Mouse (Mus musculus) CH12.LX (cell line): Measurements from ENCODE around the gene Gsto1. TPM values are rescaled to one million over a fixed set of nuclear protein-coding genes. Genes with fewer than 3 reads are reported as not detected.

Source experiments
- DNase-seq: peaks from one replicate; pipeline ENCODE4 v3.0.0-alpha.2; 2013; ENCODE audit errors: extremely low read depth
- H3K27ac ChIP-seq: 2 replicates; pipeline ENCODE4 v1.5.1; 2012; ENCODE audit warnings: low read depth, mild to moderate bottlenecking, control low read depth, moderate library complexity; ENCODE audit not compliant: insufficient read depth
- H3K27me3 ChIP-seq: replicated peaks from 2 replicates; pipeline ENCODE3; 2012; ENCODE audit warnings: inconsistent platforms
- H3K36me3 ChIP-seq, 2 experiments: replicated peaks in 1 of 2; 2 replicates each; pipeline versions ENCODE3 to v1.6.1; 2012; ENCODE audit warnings: inconsistent platforms in 1 of 2, low read length in 1 of 2, mild to moderate bottlenecking in 1 of 2, mixed read lengths in 1 of 2, moderate library complexity in 1 of 2; ENCODE audit not compliant: control insufficient read depth in 1 of 2, insufficient read depth in 1 of 2
- H3K4me1 ChIP-seq, 2 experiments: 2 replicates each; pipeline ENCODE4 v1.6.1; 2012; ENCODE audit warnings: inconsistent platforms in 1 of 2, moderate library complexity in 1 of 2; ENCODE audit not compliant: insufficient read depth in 2 of 2, control insufficient read depth in 1 of 2
- H3K4me2 ChIP-seq: 2 replicates; pipeline ENCODE4 v1.6.1; 2012; ENCODE audit warnings: low read depth, mild to moderate bottlenecking, control low read depth; ENCODE audit not compliant: poor library complexity, insufficient read depth, severe bottlenecking
- H3K4me3 ChIP-seq, 3 experiments: fragments of 150-350 bp in 1 of 3; sonication (generic) in 1 of 3; replicated peaks in 1 of 3; 2 replicates each; pipeline versions ENCODE3 to v1.5.1; 2011 to 2012; ENCODE audit warnings: low read depth in 2 of 3, low read length in 2 of 3, mild to moderate bottlenecking in 2 of 3, moderate library complexity in 2 of 3, control low read depth in 1 of 3, improper control_type of control experiment in 1 of 3, inconsistent platforms in 1 of 3, mixed read lengths in 1 of 3; ENCODE audit not compliant: poor library complexity in 1 of 3
- H3K79me2 ChIP-seq: replicated peaks from 2 replicates; pipeline ENCODE4 v1.6.1; 2012; ENCODE audit warnings: mild to moderate bottlenecking, moderate library complexity; ENCODE audit not compliant: control insufficient read depth, poor library complexity, insufficient read depth, severe bottlenecking; ENCODE audit errors: extremely low read depth
- H3K9ac ChIP-seq: 2 replicates; pipeline ENCODE4 v1.6.1; 2012; ENCODE audit warnings: low read depth, mild to moderate bottlenecking, control low read depth, moderate library complexity; ENCODE audit not compliant: insufficient read depth
- H3K9me3 ChIP-seq: replicated peaks from 2 replicates; pipeline ENCODE3; 2012; ENCODE audit warnings: low read length, inconsistent platforms, mixed read lengths
- BHLHE40 ChIP-seq: IDR thresholded peaks from 2 replicates; pipeline ENCODE4 v1.6.1; 2011; ENCODE audit warnings: mild to moderate bottlenecking, low read depth, low read length, improper control_type of control experiment
- CHD1 ChIP-seq: IDR thresholded peaks from 2 replicates; pipeline ENCODE4 v1.6.1; 2012; ENCODE audit warnings: low read depth, low read length, improper control_type of control experiment, inconsistent platforms
- CHD2 ChIP-seq: IDR thresholded peaks from 2 replicates; pipeline ENCODE4 v1.6.1; 2011; ENCODE audit warnings: low read length, improper control_type of control experiment
- ELF1 ChIP-seq: IDR thresholded peaks from 2 replicates; pipeline ENCODE4 v1.6.1; 2014; ENCODE audit warnings: low read depth, mild to moderate bottlenecking, inconsistent platforms, low read length, improper control_type of control experiment
- EP300 ChIP-seq: IDR thresholded peaks from 2 replicates; pipeline ENCODE4 v1.6.1; 2011; ENCODE audit warnings: low read length, improper control_type of control experiment
- ETS1 ChIP-seq: conservative IDR thresholded peaks from 2 replicates; pipeline ENCODE4 v1.6.1; 2012; ENCODE audit warnings: low read depth, mild to moderate bottlenecking, inconsistent platforms, low read length, improper control_type of control experiment, moderate library complexity
- GABPA ChIP-seq: IDR thresholded peaks from 2 replicates; pipeline ENCODE4 v1.6.1; 2012; ENCODE audit warnings: low read depth, low read length, improper control_type of control experiment, inconsistent platforms; ENCODE audit not compliant: insufficient replicate concordance
- IRF4 ChIP-seq: IDR thresholded peaks from 2 replicates; pipeline ENCODE4 v1.6.1; 2014; ENCODE audit warnings: low read depth, mild to moderate bottlenecking, inconsistent platforms, low read length, improper control_type of control experiment
- JUN ChIP-seq: IDR thresholded peaks from 2 replicates; pipeline ENCODE4 v1.6.1; 2011; ENCODE audit warnings: low read depth, mild to moderate bottlenecking, low read length, improper control_type of control experiment, moderate library complexity; ENCODE audit not compliant: insufficient read depth
- JUND ChIP-seq: conservative IDR thresholded peaks from 2 replicates; pipeline ENCODE4 v1.6.1; 2011; ENCODE audit warnings: low read depth, low read length, improper control_type of control experiment
- KAT2A ChIP-seq: IDR thresholded peaks from 2 replicates; pipeline ENCODE4 v1.6.1; 2012; ENCODE audit warnings: low read length, improper control_type of control experiment, inconsistent platforms; ENCODE audit not compliant: insufficient replicate concordance
- MAFK ChIP-seq: IDR thresholded peaks from 2 replicates; pipeline ENCODE4 v1.6.1; 2011; ENCODE audit warnings: low read length, improper control_type of control experiment; ENCODE audit not compliant: insufficient replicate concordance
- MAZ ChIP-seq: IDR thresholded peaks from 2 replicates; pipeline ENCODE4 v1.6.1; 2012; ENCODE audit warnings: low read depth, mild to moderate bottlenecking, inconsistent platforms, low read length, improper control_type of control experiment, moderate library complexity
- MEF2A ChIP-seq: IDR thresholded peaks from 2 replicates; pipeline ENCODE4 v1.6.1; 2014; ENCODE audit warnings: low read depth, mild to moderate bottlenecking, inconsistent platforms, low read length, improper control_type of control experiment, borderline replicate concordance
- MXI1 ChIP-seq: IDR thresholded peaks from 2 replicates; pipeline ENCODE4 v1.6.1; 2011; ENCODE audit warnings: mild to moderate bottlenecking, low read depth, low read length, improper control_type of control experiment
- MYC ChIP-seq: IDR thresholded peaks from 2 replicates; pipeline ENCODE4 v1.6.1; 2011; ENCODE audit warnings: low read depth, mild to moderate bottlenecking, improper control_type of control experiment, low read length
- NELFE ChIP-seq: IDR thresholded peaks from 2 replicates; pipeline ENCODE4 v1.6.1; 2011; ENCODE audit warnings: low read depth, low read length, improper control_type of control experiment
- PAX5 ChIP-seq: IDR thresholded peaks from 2 replicates; pipeline ENCODE4 v1.6.1; 2012; ENCODE audit warnings: low read length, inconsistent platforms, mixed read lengths
- POLR2A ChIP-seq: IDR thresholded peaks from 2 replicates; pipeline ENCODE4 v1.6.1; 2011; ENCODE audit warnings: low read depth, mild to moderate bottlenecking, improper control_type of control experiment, low read length
- RAD21 ChIP-seq: IDR thresholded peaks from 2 replicates; pipeline ENCODE4 v1.6.1; 2011; ENCODE audit warnings: low read depth, mild to moderate bottlenecking, low read length, improper control_type of control experiment, moderate library complexity
- SMC3 ChIP-seq: IDR thresholded peaks from 2 replicates; pipeline ENCODE4 v1.6.1; 2011; ENCODE audit warnings: low read depth, low read length, improper control_type of control experiment
- TBP ChIP-seq: conservative IDR thresholded peaks from 2 replicates; pipeline ENCODE4 v1.6.1; 2011; ENCODE audit warnings: low read depth, low read length, improper control_type of control experiment
- TCF12 ChIP-seq: IDR thresholded peaks from 2 replicates; pipeline ENCODE4 v1.6.1; 2014; ENCODE audit warnings: low read depth, mild to moderate bottlenecking, inconsistent platforms, low read length, improper control_type of control experiment
- UBTF ChIP-seq: IDR thresholded peaks from 2 replicates; pipeline ENCODE4 v1.6.1; 2012; ENCODE audit warnings: low read depth, mild to moderate bottlenecking, inconsistent platforms, low read length, improper control_type of control experiment, moderate library complexity
- USF2 ChIP-seq: conservative IDR thresholded peaks from 2 replicates; pipeline ENCODE4 v1.6.1; 2011; ENCODE audit warnings: low read depth, low read length, improper control_type of control experiment
- ZC3H11A ChIP-seq: IDR thresholded peaks from 2 replicates; pipeline ENCODE4 v1.6.1; 2012; ENCODE audit warnings: low read depth, mild to moderate bottlenecking, inconsistent platforms, low read length, improper control_type of control experiment
- ZKSCAN1 ChIP-seq: IDR thresholded peaks from 2 replicates; pipeline ENCODE4 v1.6.1; 2012; ENCODE audit warnings: low read depth, inconsistent platforms, low read length, improper control_type of control experiment, borderline replicate concordance
- dilution Hi-C: fragments of 300-500 bp; cut with MboI; formaldehyde crosslinking; loops from 2 replicates; pipeline ENCODE4 v1.14.3; 2020; ENCODE audit warnings: low sequenced_read_pairs; ENCODE audit not compliant: extremely low pct_unique_long_range_greater_than_20kb, extremely low pct_ligation_motif_present
- in situ Hi-C: fragments of 300-500 bp; cut with MboI; formaldehyde crosslinking; loops from 3 replicates; pipeline ENCODE4 v1.14.3; 2019; ENCODE audit warnings: low sequenced_read_pairs, low pct_ligation_motif_present, low pct_unique_long_range_greater_than_20kb, mixed read lengths
- polyA plus RNA-seq: library from polyadenylated mRNA; unstranded; fragments of >175 nt; gene quantifications from 2 replicates; pipeline ENCODE4 v1.2.1, GENCODE M21; 2012; ENCODE audit warnings: low read depth; ENCODE audit not compliant: insufficient read length
- total RNA-seq, 2 experiments: library from RNA; depleted of rRNA; stranded (reverse); fragments of 300-350 nt in 1 of 2; fragments of >200 nt in 1 of 2; gene quantifications; 2 replicates each; pipeline ENCODE4 v1.2.3; 2012 to 2014

Gsto1 gene
- total and polyA plus RNA-seq, 3 experiments = 86.5 to 113 (median 111) TPM

- TF ChIP-seq KAT2A = no peak
- TF ChIP-seq RAD21 = no peak
- TF ChIP-seq MXI1 = no peak
- no peak for TF ChIP-seq TCF12
- TF ChIP-seq USF2 = no peak
- no peak for TF ChIP-seq MAZ
- TF ChIP-seq MAFK = no peak
- TF ChIP-seq NELFE = no peak
- no peak for TF ChIP-seq BHLHE40
- no peak for TF ChIP-seq ZKSCAN1
- no peak for TF ChIP-seq ETS1
- no peak for TF ChIP-seq JUND
- no peak for TF ChIP-seq MEF2A
- no peak for TF ChIP-seq MYC
- no peak for TF ChIP-seq IRF4
- TF ChIP-seq SMC3 = no peak
- no peak for TF ChIP-seq CHD1
- no peak for TF ChIP-seq ZC3H11A
- no peak for TF ChIP-seq CHD2
- dilution Hi-C loops = no loop called here
- H3K27me3 ChIP-seq = no peaks in the 10 kb centered on the region
- no peak overlapping the region for H3K4me3 ChIP-seq
- DNase-seq = no peak
- peaks cover 0 to 6% of the 10 kb centered on the region in 2 experiments for H3K36me3 ChIP-seq
- peaks cover 11 to 60% of the 10 kb centered on the region in 2 experiments for H3K4me1 ChIP-seq
- H3K27ac ChIP-seq = no peak overlapping the region
- in situ Hi-C loops = no loop called here
- H3K4me2 ChIP-seq = no peak overlapping the region
- H3K9ac ChIP-seq = no peak overlapping the region
- no peaks in the 10 kb centered on the region for H3K79me2 ChIP-seq
- no peaks in the 10 kb centered on the region for H3K9me3 ChIP-seq
Measured at GRCm38 (mm10) chr19:47887417-47887816, 32.6 kb downstream of the Gsto1 start.

GRCm38 (mm10) chr19:47888037-47888436 is 33.3 kb downstream of the Gsto1 start:
- Histone ChIP-seq H3K36me3 (peaks cover 0 to 12% of the 10 kb centered on the region in 2 experiments), H3K27me3 (no peaks in the 10 kb centered on the region), H3K9ac (no peak overlapping the region), H3K27ac (no peak overlapping the region), H3K4me3 (no peak overlapping the region), H3K4me1 (peaks cover 11 to 60% of the 10 kb centered on the region in 2 experiments), H3K4me2 (no peak overlapping the region), H3K9me3 (no peaks in the 10 kb centered on the region), H3K79me2 (no peaks in the 10 kb centered on the region)
- DNase-seq = no peak
- dilution Hi-C loops (no loop called here), in situ Hi-C loops (no loop called here)
- no peak for TF ChIP-seq TCF12
- no peak for TF ChIP-seq ETS1
- TF ChIP-seq GABPA = no peak
- no peak for TF ChIP-seq UBTF
- TF ChIP-seq POLR2A = no peak
- TF ChIP-seq PAX5 = no peak
- no peak for TF ChIP-seq ZKSCAN1
- TF ChIP-seq MAFK = no peak
- TF ChIP-seq ELF1 = no peak
- TF ChIP-seq MAZ = no peak
- TF ChIP-seq JUN = no peak
- TF ChIP-seq EP300 = no peak
- TF ChIP-seq SMC3 = no peak
- no peak for TF ChIP-seq ZC3H11A
- no peak for TF ChIP-seq TBP
